Mouse (Mus musculus): ENCODE results near the gene Mllt1.

The Mllt1 gene

GRCm38 (mm10) chr17:56935363-56936131, at the start of gene Mllt1:
Gene Mllt1, minus strand, starts transcription at chr17:56935415.
- DNase-seq = peak; percentile 98

GRCm38 (mm10) chr17:56984886-56985285, 49.7 kb upstream of the Mllt1 start:
- no peak for DNase-seq

GRCm38 (mm10) chr17:56982013-56982412, 46.8 kb upstream of the Mllt1 start, which contains the start of gene Acer1:
Gene Acer1, minus strand, starts transcription at chr17:56982126.
- no peak for DNase-seq

- no peak for DNase-seq
These were observed 45.8 kb upstream of the Mllt1 start for GRCm38 (mm10) chr17:56981049-56981448.

GRCm38 (mm10) chr17:56979524-56979923, 44.3 kb upstream of the Mllt1 start:
- DNase-seq = no peak

- DNase-seq = no peak
These were observed 41.5 kb upstream of the Mllt1 start for GRCm38 (mm10) chr17:56976531-56977390.

GRCm38 (mm10) chr17:56975391-56975790, 40.2 kb upstream of the Mllt1 start:
- DNase-seq = no peak

- no peak for DNase-seq
These were observed 39.6 kb upstream of the Mllt1 start for GRCm38 (mm10) chr17:56974708-56975240.

GRCm38 (mm10) chr17:56973956-56974707, 38.9 kb upstream of the Mllt1 start:
- DNase-seq = no peak

- no peak for DNase-seq
These were observed 34.9 kb upstream of the Mllt1 start for GRCm38 (mm10) chr17:56970081-56970480.

- no peak for DNase-seq
These were observed 34.1 kb upstream of the Mllt1 start for GRCm38 (mm10) chr17:56969321-56969720.

GRCm38 (mm10) chr17:56963646-56964045, 28.4 kb upstream of the Mllt1 start:
- no peak for DNase-seq

GRCm38 (mm10) chr17:56962642-56963405, 27.6 kb upstream of the Mllt1 start:
- no peak for DNase-seq

- DNase-seq = no peak
These were observed 26.7 kb upstream of the Mllt1 start for GRCm38 (mm10) chr17:56961880-56962279.

GRCm38 (mm10) chr17:56958667-56959066, 23.5 kb upstream of the Mllt1 start:
- DNase-seq = no peak

GRCm38 (mm10) chr17:56957763-56958429, 22.7 kb upstream of the Mllt1 start:
- DNase-seq = peak in 1 of 2 experiments; percentile 14

- DNase-seq = no peak
These were observed 19.7 kb upstream of the Mllt1 start for GRCm38 (mm10) chr17:56954871-56955270.

GRCm38 (mm10) chr17:56952639-56953038, 17.4 kb upstream of the Mllt1 start:
- no peak for DNase-seq

GRCm38 (mm10) chr17:56950915-56951314, 15.7 kb upstream of the Mllt1 start:
- peak in 1 of 2 experiments; percentile 28 for DNase-seq

- no peak for DNase-seq
These were observed 3.5 kb upstream of the Mllt1 start for GRCm38 (mm10) chr17:56938751-56939150.

GRCm38 (mm10) chr17:56936731-56937130, 1.5 kb upstream of the Mllt1 start:
- no peak for DNase-seq
